Mouse (Mus musculus) C2C12 (cell line): ENCODE measurements around the gene Chrdl2.

ENCODE experiments used
- CEBPB ChIP-seq: IDR thresholded peaks from one replicate; pipeline ENCODE4 v1.6.1; 2011; ENCODE audit warnings: low read depth, mild to moderate bottlenecking, control low read depth, moderate library complexity
- CTCF ChIP-seq: IDR thresholded peaks from one replicate; pipeline ENCODE4 v1.5.1; 2011; ENCODE audit not compliant: control insufficient read depth, insufficient read depth, insufficient read length
- MAX ChIP-seq: IDR thresholded peaks from one replicate; pipeline ENCODE4 v1.6.1; 2011; ENCODE audit warnings: mild to moderate bottlenecking, control low read depth
- MYOD1 ChIP-seq: IDR thresholded peaks from one replicate; pipeline ENCODE4 v1.6.1; 2011; ENCODE audit warnings: low read depth; ENCODE audit not compliant: control insufficient read depth, insufficient read length
- MYOG ChIP-seq: IDR thresholded peaks from one replicate; pipeline ENCODE4 v1.6.1; 2011; ENCODE audit not compliant: control insufficient read depth, insufficient read length; ENCODE audit errors: extremely low read depth
- USF1 ChIP-seq: IDR thresholded peaks from one replicate; pipeline ENCODE4 v1.6.1; 2011; ENCODE audit warnings: low read depth, mild to moderate bottlenecking, control low read depth, moderate library complexity

- TF ChIP-seq CTCF (no peak), USF1 (no peak), CEBPB (no peak), MAX (no peak), MYOG (no peak), MYOD1 (no peak)
Measured at GRCm38 (mm10) chr7:99957226-99957965, 48.6 kb upstream of the Chrdl2 start.
